Mouse (Mus musculus) mouse embryonic stem cell (cell line): ENCODE measurements around the gene Mrpl23.

Experiments
- in situ Hi-C, 2 experiments: fragments of 300-500 bp; cut with MboI; formaldehyde crosslinking; loops; 1 replicate in 1 of 2; 3 replicates in 1 of 2; pipeline ENCODE4 v1.14.3; 2019 to 2020; ENCODE audit warnings: low sequenced_read_pairs in 2 of 2, low pct_unique_long_range_greater_than_20kb in 1 of 2, mixed read lengths in 1 of 2; ENCODE audit not compliant: unreplicated experiment in 1 of 2

Mrpl23 gene

DNA sequence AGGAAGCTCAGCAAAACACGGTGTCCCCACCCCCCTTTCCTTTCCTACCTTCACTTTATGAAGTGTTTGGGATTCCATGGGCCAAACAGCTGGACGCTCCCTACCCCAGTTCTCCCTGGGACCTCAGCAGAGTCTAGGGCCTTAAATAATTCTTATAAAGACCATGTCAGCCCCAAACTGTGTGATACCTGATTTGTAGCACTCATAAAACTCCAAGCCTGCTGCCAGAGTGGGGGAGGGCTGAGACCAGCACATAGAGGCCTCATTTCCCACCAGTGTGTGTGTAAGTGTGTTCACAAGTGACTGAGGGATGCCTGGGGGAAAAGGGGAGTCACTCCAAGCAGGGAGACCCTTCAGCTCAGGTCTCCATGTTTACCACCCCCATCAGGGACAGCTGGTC lies 15.4 kb downstream of the Mrpl23 start:
- in situ Hi-C loops, result no loop called here

DNA sequence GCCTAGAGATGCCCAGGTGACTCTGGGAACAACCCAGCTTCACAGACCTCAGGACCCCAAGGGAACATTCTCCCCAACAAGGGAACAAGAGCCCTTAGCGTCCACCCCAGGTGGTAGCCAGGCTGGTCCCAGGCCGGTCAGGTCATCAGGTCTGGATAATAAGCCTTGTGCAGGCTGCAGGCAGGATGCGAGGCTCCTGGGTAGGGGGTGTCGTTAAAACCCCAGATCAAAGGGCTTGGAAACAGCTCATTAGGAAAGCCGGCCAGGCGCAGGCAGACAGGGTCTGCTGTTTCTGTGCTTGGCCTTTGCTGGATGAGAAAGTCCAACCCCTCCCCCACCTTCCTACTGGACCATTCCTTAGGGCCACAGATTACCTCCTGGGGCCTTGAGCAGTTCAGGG lies 16.2 kb downstream of the Mrpl23 start:
- in situ Hi-C loops, result no loop called here

DNA sequence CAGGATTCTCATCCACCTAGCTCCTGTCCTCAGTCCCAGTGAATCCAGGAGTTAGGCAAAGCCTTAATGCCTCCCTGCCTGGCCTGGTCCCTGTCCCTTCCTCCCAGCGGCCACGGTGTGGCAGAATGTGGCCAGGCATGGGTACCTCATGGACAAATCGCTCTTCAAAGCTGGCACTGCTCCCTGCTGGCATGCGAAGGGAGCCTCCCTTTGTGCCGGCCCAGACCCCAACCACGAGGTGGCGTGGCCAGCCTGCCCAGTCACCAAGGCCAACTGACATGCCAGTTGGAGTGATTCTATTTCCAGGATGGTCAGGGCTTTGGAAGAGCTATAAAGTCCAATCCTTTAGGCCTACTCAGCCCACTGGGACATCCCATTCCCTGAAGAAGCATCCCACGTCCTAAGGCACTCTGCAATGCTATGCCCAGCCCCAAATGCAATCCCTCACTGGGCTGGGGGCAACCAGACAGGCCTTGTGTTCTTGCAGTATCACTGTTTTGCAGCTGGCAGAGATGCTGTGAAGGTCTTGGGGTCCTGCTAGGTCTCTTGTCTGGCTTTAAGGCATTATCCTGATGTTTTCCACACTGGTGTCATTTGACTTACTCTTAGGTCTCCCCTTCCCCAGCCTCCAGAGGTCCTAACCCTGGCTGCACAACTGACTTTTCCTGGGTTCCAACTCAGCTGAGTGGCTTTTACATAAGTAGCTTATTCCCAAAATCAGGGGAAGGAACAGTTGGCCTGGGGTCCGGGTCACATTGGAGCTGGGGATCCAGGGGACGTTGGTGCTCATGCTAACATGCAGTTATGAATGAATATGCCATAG lies 17.7 kb downstream of the Mrpl23 start:
- in situ Hi-C loops, result no loop called here

DNA sequence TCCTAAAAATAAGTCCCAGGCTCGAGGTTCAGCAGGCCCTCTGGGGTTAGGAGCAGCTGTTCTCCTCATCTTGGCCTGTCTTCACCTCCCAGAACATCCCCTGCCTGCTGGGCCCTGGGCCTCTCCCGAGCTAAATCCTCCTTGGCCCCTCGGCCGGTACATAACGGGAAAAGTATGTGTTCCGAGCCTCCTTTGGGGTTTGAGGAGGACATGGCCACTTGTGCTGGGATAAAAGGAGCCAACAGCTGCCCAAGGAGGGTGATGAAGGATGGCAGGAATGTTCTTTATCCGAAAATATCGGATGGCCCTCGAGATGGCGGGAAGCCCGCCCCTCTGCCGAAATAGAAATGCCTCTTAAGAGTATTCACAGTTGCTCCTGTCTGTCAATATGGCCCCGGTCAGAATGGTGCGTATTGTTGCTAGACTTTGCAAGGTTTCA lies 18.5 kb downstream of the Mrpl23 start:
- in situ Hi-C loops, result no loop called here

DNA sequence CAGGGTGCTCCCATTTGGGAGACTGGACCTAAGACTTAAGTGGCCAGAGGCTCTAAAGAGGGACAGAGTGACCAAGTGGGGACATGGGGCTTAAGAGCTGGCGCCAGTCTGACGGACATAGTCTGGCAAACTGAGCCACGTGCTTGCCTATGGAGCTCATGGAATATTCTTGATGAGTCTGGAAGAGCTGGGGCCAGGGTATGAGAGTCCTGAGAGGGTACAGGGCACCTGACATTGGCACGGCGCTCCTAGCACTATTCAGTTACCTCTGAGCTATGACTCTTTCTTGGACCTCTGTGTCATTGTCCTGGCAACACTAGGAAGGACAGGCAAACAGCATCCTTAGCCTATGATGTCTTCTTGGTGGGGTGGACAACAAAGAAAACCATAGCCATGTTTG lies 19.2 kb downstream of the Mrpl23 start:
- in situ Hi-C loops, result no loop called here

DNA sequence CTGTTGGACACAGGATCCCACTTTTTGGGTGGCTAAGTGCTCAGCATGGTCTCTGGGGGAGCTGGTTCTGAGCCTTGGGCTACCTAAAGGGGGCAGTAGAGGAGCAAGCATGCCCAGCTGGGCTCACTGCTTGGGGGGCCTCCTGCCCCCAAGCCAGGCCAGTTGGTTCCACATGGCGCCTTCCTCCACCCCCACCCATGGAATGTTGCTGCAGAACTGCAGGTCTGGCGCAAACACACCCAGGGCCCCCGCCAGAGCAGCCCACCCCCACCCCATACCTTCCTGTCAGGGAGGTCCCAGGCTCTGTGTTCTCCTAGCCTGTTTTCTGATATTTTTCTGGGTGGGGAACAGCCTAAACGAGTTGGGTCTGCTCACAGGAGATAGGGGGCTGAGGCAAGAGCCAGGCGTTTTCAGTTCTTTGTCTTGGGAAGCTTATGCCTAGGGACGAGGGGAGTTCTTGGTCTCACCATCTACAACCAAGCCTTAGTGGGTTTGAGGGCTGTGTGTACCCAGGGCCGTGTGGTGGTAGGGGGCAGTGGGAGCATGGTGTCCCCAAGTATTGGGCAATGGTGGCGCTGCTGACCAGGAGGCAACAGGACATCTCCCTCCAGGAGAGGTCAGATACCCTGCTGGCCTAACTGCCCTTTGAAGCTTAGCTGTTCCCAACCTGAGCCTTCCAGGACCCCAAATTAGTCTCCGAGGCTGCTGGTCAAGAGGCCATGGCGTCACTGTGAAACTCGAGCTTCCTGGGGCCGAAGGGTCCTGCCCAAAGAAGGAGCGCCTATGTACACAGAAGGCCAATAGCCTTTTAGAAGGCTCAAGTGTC lies 20.3 kb downstream of the Mrpl23 start:
- in situ Hi-C loops, result no loop called here

DNA sequence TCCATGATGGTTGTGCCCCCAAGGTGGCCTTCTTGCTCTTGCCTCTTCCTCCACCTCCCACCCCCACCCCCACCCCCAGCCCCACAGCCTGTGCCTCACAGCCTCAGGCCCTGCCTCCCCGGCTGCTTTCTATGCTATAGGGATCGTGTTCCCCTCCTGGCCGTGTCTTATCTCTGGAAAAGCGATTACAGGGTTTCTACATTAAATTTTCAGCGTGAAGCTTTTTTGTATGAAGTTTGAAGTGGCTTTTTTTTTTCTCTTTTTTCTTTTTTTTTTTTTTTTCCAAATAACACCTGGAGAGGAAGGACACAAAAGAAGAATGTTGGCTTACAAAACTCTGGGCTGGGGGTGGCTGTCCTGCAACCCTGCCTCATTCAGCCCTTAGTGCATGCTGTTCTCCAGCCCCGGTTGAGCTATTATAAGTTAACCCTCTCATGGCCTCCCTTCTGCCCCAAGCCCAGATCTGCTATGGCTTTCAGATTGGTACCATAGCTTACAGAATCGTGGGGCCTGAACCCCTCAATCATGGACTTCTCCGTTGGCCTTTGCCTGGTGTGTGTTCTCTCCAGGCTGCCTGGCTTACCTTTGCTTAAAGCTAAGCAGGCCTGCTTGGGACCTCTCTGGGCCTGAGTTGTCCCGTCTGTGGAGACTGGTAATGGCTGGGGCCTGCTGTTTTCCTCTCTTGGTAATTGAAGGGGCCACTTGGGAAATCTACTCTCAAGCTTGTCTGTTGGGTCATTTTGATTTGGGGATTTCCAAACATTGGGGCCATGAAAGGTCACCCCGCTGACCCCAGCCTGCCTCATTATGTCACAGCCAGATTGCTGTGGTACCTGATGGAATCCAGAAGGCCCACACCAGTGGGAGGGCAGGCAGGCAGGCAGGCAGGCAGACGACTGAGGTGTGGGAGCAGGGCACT lies 21.2 kb downstream of the Mrpl23 start:
- in situ Hi-C loops, result no loop called here

DNA sequence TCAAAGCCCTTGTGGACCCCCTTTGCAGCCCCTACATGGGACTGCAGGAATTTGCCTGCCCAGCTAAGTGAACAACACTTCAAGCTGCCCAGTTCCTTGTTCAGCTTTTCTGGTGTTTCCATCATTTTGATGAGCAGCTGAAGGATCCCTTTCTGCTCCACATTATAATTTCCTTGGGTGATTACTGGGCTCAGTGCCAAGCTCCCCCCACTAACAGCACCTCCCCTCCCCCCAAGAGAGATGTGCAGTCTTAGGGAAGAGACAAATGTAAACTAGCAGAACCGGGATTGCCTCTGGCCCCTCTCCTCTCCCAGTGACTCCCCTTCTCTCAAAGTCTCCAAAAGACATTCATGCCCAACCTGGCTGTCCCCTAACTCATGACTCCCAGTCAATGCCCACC lies 22.1 kb downstream of the Mrpl23 start:
- in situ Hi-C loops, result no loop called here

DNA sequence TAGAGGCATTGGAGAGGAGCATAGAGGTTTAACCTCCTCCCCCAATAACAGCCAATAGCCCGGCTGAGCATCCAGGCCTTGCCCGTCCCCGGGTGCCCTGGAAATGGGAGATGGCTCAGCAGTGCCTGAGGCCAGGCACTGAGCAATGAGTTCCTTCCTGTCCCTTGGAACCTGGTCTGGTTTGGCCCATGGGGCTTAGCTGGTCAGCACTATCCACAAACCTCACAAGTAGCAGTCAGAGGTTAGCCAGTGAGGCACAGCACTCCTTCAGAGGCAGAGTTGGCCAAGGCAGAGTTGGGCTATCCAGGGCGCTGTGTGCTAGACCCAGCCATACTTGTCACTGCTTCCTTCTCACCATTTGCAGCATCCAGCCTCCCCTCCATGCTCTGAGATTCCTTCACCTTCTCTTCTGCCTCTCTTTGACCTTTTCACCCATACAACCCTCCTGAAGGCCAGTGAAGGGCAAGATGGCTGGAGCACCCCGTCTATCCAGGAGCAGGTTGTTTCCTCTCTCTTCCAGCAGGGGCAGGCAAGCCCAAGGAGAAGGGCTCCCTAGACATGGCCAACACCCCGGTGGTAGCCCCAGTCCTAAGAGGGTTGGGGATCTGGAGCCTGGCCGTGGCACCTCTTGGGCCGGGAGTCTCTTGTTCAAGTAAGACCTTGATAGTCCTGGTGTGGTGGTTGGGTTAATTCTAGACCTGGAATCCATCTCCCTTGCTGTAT lies 23.0 kb downstream of the Mrpl23 start:
- in situ Hi-C loops, result no loop called here

DNA sequence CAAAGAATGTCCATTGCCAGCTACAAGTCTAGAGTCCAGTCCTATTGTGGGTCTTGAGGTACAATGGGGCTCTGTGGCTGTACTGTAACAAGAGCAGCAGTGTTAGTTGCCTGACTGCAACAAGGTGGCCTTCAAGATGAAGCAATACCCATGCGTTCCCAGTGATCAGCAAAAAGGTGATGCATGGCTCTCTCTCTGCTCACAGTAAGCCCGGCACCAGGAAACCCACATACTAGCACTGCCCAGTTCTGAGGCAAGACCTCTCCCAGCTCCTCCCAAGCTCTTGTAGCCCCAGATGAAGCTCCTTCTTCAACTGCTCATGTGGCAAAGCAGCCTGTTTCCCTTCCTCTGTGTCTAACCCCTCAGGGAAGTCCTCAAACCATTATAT lies 23.6 kb downstream of the Mrpl23 start:
- in situ Hi-C loops, result no loop called here

DNA sequence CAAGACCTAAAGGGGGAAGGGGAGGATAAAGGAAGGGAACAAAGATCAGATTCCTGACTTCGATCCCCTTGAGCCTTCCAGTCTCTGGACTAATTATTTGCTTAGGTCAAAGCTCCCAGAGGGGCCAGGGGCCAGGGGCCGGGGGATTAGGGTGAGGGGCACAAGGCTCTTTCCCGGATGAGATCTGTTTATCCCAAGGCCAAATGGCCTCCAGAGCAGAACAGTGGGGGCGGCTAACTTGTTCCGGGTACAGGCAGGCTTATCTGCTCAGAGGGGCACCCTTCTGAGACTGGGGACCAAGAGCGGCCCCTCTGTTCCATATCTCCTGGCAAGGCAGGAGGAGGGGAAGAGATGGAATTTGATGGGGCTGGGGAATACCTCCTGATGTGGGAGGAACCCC lies 25.2 kb downstream of the Mrpl23 start:
- in situ Hi-C loops, result no loop called here

DNA sequence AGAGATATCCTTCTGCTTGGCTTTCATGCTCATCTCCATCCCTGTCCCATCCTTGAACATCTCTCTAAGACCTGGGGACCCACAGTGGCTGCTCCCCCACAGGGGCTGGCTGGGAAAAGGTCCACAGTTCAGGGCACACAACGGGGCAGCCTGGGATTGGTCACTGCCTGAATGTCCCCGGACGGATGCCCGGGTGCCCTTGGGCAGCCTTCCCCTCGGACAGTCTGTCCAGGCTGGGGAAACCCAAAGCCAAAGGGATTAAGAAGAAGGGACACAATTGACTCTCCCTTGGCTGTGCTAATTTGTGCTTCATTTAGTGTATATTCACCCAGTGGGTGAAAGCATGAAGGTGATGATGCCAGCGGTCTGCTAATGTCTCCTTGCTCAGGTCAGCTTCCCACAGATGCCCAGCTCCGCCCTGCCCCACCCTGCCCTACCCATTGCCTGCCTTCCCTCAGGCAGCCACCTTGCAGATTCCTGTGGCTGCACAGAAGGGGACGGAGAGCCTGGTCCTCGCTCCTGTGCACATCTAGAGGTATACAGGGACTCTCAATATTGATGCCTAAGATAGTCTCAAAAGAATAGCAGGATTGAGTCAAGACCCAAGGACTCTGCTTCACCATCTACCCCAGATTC lies 26.1 kb downstream of the Mrpl23 start:
- in situ Hi-C loops, result no loop called here

DNA sequence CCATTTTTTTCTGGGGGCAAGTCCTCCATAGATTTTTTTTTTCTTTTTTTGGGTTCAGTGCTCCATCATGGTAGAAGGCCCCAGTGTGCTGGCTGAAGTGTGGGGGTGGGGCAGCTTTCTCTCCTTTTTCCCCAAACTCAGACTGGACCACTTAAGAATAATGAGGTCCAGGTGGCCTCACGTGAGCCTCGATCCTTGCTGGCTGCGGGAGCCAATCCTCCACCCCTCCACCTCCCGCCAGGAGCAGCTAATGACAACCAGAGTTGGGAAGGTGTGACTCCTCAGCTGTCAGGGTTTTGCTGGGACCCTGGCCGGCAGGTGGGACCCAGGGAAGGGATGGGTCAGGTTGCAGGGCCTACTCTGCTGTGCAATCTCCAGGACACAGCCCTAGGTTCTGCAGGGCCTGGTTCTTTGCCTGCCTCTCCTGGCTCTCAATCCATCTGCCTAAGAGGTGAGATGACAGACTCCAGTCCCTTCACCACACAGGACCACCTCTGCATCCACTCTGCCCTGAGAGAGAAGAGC lies 27.2 kb downstream of the Mrpl23 start:
- in situ Hi-C loops, result no loop called here

DNA sequence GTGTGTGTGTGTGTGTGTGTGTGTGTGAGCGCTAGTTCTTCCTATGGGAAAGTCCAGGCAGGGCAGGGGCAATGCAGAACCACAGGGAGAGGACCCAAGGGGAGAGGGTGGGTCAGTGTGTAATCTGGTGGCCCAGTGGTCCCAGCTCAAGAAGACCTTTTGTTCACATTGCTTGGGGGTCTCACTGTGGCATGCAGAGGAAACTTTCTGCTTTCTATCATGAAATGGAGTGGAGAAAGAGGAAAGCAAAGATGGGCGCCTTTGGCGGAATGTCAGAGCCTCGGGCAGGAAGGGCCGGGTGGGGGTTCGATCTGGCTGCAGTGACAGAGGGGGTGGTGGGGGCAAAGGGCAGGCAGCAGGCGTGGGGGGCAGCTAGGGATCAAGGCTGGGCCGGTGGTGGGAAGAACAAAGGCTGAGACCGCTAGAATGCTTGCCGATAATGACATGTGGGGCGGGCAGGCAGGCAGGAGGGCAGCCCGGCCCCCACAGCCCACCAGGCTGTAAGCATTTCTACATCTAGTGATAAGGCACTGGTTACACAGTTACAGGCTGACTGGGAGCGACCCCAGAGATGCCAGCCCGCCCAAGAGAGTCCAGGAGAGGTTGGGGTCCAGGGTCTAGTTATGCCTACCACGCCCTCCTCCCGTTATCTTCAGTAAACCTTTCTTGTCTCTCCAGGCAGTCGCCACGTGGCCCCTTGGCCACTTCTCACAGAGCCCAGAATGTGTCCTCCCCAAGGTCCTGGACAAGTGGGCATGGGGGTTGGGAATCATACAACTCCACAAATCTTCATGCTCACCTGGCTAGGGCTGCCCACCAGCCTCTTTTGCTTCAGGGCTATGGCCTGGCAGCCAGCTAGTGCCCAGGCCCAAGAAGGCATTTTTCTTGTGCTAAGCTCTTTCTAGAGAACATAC lies 28.7 kb downstream of the Mrpl23 start:
- in situ Hi-C loops, result no loop called here

DNA sequence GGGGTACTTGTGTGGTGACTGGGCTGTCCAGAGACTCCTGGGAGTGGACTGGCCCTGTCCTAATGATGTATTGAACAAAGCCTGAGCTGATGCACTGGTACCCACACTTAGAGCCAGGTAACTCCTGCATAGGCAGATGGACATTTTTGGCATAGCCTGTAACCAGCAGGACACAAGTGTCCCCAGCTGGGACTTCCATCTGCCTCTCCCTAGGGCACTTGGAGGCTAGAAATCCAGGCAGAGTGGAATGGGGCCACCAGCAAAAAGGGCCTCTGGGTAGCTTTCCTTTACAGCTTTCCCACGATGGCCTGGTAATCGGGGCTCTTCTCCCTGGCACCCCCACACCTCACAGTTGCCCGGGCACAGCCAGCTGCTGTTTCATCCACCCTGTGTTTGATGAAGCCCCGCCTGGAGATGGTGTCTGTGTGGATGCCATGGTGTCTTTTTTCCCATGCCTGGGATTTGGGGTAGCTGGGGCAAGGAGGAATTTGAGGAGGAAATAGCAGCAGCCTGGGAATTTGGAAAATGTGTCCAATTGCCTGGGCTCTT lies 29.4 kb downstream of the Mrpl23 start:
- in situ Hi-C loops, result no loop called here

DNA sequence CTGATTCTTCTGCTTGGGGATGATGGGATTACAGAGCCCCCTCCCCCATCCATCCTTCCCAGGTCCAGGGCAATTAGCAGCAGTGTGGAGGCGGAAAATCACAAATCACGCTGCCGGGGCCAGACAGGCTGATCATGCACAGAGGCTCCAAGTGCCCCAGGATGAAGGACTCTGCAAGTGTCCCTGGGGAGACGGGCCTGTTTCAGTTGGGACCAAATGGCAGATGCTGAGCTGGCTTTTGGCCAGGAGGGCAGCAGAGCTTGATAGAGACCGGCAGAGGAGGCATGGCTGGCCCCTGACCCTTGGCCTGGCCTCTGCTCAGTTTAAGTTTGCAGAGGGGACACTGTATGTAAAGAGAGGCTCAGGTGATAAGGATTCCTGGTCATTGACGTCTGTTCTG lies 30.7 kb downstream of the Mrpl23 start:
- in situ Hi-C loops, result no loop called here
